Mouse (Mus musculus) c-Kit-negative CD71-positive TER-119-positive erythroid progenitor cells, embryonic 14.5 days (primary cell): ENCODE results near the gene Acp7.

ENCODE experiments used
- DNase-seq: peaks from one replicate; pipeline ENCODE4 v3.0.0-alpha.2; 2013; ENCODE audit warnings: low read depth, low spot score

The Acp7 gene

DNA sequence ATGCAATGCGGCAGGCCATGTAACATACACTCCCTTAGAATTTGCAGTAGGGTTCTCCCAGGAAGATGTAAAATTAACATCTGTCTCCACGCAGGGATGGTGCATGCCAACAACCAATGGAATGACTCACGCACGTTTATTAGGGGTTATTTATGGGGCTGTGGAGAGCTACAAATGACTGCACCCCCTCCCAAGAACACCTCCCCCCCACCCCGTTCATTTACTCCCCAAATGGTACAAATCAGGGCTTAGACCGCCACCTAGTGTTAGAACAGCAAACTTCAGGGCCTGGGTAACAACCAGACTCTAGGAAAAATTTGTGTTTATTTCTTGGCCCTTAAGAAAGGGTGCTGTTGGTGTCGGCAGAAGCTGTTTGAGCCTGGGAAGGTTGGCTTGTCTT is 29.5 kb downstream of the Acp7 start:
- DNase-seq: peak; percentile 53

- DNase-seq: peak; percentile 54
These were observed 30.1 kb downstream of the Acp7 start for GRCm38 (mm10) chr7:28601029-28601428.

- no peak for DNase-seq
These were observed 32.2 kb downstream of the Acp7 start for GRCm38 (mm10) chr7:28598951-28599350.

GRCm38 (mm10) chr7:28597642-28598446 is 33.3 kb downstream of the Acp7 start, which contains the start of the genes Samd4b and Pak4:
TSS of gene Samd4b (minus strand) at chr7:28598144.
TSS of gene Pak4 (minus strand) at chr7:28598185.
- peak; percentile 98 for DNase-seq

DNA sequence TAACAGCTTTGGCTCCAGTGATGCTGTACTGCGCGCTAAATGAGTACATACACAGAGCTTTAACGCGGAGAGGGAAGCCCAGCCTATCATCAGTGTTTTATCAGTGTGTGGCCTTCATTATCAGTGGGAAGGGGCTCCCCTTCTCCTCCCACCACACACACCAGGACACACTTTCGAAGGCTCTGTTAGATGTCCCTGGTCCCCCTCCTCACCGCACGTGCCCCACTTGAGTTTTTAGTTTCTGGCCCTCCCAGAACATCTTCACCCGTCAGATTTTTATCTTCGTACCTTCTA is 33.9 kb downstream of the Acp7 start:
- DNase-seq: no peak

DNA sequence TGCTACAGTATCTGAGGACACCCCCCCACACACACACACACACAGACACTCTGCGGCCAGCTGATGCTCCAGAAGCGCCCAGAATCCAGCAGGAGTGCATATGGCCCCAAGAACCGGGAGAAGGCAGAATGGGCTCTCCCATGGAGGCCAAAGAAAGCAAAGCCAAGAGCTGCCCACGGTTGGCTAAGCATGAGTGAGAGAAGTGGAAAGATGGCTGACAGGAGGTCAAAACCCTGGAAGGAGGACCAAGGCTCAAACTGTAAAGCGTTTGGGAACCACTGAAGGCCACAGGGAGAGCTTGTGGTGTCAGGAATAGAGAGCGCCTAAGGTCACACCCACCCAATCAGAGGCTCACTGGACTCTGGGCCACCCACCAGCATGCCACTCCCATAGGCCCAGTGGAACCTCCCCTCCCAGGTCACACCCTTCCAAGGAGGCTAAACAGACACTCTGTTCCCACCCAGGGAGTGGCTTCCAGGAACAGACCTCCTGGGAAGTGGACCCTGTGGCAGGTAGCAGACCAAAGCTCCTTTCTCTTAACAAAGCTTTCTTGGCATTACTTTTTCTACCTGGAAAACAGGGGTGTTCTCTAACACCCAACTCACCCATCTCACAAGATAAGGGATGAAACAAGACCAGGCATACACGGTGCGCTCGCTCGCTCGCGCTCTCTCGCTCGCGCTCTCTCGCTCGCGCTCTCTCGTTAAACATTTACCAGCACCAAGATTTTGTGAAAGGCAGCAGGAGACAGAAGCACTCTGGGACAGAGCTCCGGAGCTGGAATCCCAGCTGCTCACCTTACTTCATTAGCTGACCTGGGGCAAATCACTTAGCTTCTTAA is 34.5 kb downstream of the Acp7 start:
- DNase-seq: peak; percentile 89

GRCm38 (mm10) chr7:28595751-28596435 is 35.2 kb downstream of the Acp7 start:
- DNase-seq: no peak

DNA sequence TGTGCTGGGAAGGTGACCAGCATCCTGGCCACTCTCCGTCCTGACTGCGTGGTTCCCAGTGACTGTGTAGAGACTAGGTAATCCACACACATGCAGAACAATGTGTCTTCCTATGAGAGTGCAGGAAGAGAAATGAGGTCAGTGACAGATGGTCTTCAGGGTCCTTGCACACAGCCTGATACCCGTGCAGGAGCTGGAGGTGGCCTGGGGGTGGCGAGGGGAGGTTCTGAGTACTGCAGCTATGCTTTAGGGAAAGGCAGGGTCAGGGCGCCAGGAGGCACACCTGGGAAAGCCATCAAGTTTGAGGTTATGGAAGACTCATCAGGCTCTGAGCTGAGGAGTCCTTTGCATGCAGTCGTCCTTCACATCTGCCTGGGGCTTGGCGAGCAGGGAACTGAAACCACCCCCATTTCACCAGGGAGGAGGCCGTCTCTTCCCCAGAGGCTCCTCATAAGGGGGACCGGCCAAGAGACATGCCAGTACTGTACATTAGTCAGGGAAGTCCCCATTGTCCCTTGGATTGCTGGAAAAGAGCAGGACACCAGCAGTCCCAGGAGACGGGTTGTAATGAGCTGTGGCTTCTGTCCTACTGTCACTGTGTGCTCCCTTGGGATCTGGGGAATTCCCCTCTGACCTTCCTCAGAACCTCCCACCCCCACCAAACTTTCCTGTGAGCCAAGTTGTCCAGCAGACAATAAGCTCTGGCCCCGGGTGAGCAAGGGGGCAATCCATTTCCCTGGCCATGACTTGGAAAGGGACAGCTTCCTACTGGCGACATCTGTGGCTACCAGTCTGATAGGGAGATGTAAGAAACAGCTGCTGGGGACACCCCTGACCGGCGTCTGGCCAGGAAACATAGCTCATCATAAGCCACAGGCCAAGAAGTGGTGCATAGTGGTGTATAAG is 37.7 kb downstream of the Acp7 start:
- DNase-seq: no peak

DNA sequence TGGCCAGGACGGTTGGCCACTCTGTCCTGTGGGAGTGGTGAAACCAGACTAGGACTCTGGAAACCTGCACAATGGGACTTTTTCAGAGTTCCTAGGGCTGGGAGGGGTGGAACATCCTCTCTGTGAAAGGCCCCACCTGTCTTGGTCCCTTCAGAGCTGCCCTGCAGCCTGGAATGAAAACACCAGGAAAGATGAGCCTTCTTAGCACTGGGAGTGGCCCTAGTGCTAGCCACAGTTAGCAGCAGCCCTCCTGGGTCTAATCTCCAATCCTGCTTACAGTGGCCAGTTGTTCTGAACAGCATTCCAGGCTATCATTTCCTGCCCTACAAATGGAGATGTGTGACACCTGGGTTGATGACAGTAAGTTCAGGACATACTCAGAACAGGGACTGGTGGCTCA is 39.3 kb downstream of the Acp7 start:
- DNase-seq: no peak

- DNase-seq: no peak
These were observed 43.5 kb downstream of the Acp7 start for GRCm38 (mm10) chr7:28587644-28588043.

GRCm38 (mm10) chr7:28586663-28587411 is 44.3 kb downstream of the Acp7 start:
- DNase-seq: no peak

GRCm38 (mm10) chr7:28585001-28585400 is 46.1 kb downstream of the Acp7 start:
- no peak for DNase-seq

- peak; percentile 42 for DNase-seq
These were observed 46.7 kb downstream of the Acp7 start for GRCm38 (mm10) chr7:28584468-28584867.

- DNase-seq: peak; percentile 59
These were observed 47.4 kb downstream of the Acp7 start for GRCm38 (mm10) chr7:28583570-28584344.

DNA sequence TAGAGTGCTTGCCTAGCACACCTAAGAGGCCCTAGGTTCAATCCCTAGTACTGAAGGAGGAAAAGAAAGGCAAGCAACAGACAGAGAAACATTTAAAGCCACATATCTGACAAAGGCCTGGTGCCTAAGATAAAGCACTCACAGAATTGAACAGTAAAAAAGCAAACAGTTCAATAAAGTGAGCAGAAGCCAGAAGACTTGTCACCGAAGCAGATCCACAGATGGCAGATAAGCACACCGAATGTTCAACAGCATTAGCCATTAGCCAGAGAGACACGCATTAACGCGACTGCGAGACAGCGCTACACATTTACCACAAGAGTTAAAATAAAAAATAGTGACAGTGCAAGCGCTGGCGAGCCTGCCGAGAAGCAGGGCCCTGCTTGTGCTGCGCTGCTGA is 48.3 kb downstream of the Acp7 start:
- peak; percentile 36 for DNase-seq

GRCm38 (mm10) chr7:28581721-28582120 is 49.4 kb downstream of the Acp7 start:
- DNase-seq: no peak

- no peak for DNase-seq
These were observed 51.3 kb downstream of the Acp7 start for GRCm38 (mm10) chr7:28579826-28580225.

GRCm38 (mm10) chr7:28578543-28579053 is 52.5 kb downstream of the Acp7 start:
- no peak for DNase-seq

DNA sequence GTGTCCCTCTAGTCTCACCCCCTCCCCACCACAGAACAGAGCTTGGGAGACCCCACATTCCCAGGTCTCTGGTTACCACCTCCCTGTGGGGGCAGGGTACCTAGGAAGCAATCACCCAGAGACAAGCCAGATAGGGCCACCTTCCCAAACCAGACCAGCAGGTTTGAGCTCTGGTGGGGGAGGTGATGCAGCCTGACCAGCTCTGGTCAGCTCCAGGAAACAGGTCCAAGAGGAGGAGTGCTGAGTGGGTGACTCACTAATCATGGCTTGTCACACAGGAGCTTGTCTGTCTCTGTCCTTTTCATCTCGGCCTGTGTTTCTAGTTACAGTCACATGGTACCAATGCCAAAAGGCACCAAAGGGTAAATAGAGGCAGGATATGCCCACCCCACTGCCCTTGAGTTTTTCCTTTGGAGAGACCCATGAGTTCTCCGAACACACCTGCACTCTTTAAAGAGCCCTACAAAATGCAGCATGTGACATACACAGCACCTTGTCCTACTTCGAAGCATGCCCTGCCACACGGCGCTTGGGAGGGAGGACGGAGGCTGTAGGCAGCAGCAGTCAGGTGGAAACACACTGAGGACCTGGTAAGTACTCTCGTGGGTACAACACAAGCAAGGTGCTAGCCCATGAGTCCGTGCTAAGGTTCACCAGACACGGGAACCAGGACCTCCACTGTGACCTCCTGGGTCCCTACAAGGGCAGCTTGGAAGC is 53.1 kb downstream of the Acp7 start:
- DNase-seq: no peak
